Mouse (Mus musculus): ENCODE measurements around the gene Krtap24-1.

The Krtap24-1 gene

GRCm38 (mm10) chr16:88611922-88612321 lies at the start of gene Krtap24-1:
Gene Krtap24-1, minus strand, starts transcription at chr16:88612279.
- peak in 1 of 2 experiments; percentile 6 for DNase-seq

DNA sequence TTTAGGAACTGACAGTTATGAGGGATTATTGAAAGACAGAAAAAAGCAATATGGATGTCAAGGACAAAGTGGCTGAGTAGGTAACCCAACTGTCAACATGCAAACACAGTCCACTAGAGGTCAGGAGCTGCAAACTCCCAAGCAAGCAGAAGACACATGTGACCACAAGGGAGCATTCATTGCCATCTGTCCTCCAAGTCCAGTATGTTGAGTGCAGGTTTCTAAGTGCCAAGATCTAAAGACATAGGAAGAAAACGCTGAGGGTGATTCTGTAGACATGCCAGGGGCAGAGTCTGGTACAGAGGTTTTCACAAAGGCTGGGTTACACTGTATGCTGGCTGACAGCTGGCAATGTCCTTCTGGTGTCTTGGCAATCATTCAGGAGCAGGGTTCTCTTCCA lies 45.3 kb upstream of the Krtap24-1 start:
- peak; percentile 30 to 32 for DNase-seq

GRCm38 (mm10) chr16:88651952-88652351 lies 39.9 kb upstream of the Krtap24-1 start:
- DNase-seq: no peak

GRCm38 (mm10) chr16:88651082-88651481 lies 39.0 kb upstream of the Krtap24-1 start:
- DNase-seq: no peak

GRCm38 (mm10) chr16:88647358-88647846 lies 35.3 kb upstream of the Krtap24-1 start, which contains the start of gene Krtap26-1:
Gene Krtap26-1, minus strand, starts transcription at chr16:88647796.
- no peak for DNase-seq

DNA sequence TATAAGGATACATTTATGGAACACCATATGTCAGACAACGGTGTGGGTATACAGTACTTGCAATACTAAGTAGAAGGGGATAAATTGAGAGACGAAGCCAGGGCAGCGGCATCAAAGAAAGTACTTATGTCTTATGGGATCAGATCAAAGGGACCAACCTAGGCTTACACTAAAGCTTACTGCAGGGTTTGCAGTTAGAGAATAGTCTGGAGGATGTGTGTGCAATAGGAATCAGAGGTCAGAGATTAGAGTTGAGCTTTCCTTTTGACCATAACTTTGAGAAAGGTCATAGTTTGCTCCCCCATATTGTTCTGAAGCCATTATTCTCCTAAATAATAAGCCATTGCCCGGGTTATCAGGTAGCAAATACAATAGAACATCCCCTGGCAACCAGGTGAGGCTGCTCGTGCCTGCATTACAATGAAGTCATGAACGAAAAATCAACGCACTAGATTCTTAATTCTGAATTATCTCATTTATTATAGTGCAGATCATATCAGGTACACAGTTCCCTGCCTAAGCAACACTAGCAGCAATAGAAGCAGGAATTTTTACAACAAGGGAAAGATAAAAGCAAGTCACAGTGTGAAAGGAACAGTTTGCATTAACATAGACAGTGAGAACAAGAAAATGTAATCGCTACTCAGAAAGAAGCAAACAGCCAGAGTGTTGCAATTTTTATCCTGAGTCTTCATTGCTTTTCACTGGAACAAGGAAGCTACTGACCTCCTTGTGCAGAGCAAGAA lies 34.5 kb upstream of the Krtap24-1 start:
- DNase-seq: no peak

DNA sequence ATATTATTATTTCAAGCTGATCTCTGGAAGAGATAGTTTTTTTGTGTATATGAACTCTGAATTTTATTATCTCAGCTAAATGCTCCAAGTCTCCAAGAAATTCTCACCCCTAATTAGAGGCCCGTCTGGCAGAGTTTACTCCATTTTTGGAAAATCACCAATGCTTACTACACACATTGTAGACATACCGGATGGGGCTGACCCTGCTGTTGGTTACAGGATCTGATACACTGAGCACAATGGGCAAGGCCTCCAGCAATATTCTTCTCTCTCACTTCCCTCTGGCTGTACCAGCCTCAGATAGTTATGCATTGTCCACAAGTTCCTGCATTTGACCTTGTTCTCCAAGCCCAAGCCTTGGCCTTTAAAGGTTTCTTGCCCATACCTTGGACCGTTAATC lies 28.0 kb upstream of the Krtap24-1 start:
- DNase-seq: no peak

GRCm38 (mm10) chr16:88635142-88635541 lies 23.1 kb upstream of the Krtap24-1 start:
- peak; percentile 29 to 39 for DNase-seq

GRCm38 (mm10) chr16:88631474-88631873 lies 19.4 kb upstream of the Krtap24-1 start:
- no peak for DNase-seq

DNA sequence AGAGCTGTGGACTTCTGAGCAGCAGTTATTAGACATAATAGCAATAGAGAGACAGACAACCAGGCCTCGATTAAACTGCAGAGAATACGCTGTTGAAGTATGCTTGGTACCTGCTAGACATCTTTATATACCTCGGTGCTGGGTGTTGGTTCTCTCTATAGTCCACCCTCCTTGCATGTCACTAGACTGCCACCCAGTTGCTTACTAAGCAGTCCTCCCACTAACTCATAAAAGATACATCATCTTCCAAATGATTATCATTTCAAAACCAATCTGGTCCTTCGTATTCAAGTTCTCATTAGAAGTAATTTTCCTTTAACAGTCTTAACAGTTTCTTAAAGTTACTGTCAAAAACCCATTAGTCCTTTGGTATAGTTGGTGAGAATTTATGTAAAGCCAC lies 15.5 kb upstream of the Krtap24-1 start, which contains the start of gene 2310079G19Rik:
Gene 2310079G19Rik (minus strand): TSS at position 101 of the 400 bp plus-strand sequence.
- no peak for DNase-seq

DNA sequence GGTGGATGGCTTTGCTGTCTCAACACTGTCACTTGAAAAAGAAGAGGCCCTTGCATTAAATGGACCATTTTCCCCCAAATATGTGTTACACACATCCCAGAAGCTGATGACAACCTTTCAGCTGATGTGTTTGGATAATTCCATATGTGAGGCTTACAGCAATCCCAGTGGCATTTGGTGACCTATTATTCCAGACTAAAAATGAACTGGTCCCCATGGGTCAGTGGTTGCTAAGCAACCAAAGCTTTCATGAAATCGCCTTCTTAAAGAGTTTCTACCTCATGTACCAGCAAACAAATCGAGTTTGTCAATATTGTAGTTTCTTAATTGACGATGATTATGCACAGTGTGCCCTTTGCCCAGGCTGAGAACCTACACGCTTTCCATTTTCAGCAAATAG lies 633 bp upstream of the Krtap24-1 start:
- DNase-seq: no peak

- no peak for DNase-seq
These were observed 7.5 kb downstream of the Krtap24-1 start for GRCm38 (mm10) chr16:88604570-88604969.

GRCm38 (mm10) chr16:88602464-88602863 lies 9.6 kb downstream of the Krtap24-1 start:
- DNase-seq: no peak

GRCm38 (mm10) chr16:88600303-88600702 lies 11.8 kb downstream of the Krtap24-1 start:
- DNase-seq: no peak

GRCm38 (mm10) chr16:88599504-88600237 lies 12.4 kb downstream of the Krtap24-1 start:
- no peak for DNase-seq

GRCm38 (mm10) chr16:88592758-88593157 lies 19.3 kb downstream of the Krtap24-1 start:
- DNase-seq: peak; percentile 3 to 5

DNA sequence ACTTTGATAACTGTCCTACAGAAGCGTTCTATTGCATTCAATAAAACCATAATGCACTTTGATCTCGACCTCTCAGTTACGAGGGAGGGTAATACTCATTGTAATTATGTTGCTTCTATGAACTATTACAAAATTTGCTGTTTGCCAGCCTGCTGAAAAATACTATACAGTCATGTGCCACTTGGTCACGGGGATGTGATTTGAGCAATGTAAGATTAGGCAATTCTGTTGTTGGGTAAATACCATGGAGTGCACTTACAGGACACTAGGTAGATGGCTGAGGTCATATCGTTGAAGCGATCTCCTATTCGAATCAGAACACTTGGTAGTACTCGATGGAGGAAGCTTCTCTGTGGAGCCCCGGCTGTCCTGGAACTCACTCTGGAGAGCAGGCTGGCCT lies 28.7 kb downstream of the Krtap24-1 start:
- no peak for DNase-seq

DNA sequence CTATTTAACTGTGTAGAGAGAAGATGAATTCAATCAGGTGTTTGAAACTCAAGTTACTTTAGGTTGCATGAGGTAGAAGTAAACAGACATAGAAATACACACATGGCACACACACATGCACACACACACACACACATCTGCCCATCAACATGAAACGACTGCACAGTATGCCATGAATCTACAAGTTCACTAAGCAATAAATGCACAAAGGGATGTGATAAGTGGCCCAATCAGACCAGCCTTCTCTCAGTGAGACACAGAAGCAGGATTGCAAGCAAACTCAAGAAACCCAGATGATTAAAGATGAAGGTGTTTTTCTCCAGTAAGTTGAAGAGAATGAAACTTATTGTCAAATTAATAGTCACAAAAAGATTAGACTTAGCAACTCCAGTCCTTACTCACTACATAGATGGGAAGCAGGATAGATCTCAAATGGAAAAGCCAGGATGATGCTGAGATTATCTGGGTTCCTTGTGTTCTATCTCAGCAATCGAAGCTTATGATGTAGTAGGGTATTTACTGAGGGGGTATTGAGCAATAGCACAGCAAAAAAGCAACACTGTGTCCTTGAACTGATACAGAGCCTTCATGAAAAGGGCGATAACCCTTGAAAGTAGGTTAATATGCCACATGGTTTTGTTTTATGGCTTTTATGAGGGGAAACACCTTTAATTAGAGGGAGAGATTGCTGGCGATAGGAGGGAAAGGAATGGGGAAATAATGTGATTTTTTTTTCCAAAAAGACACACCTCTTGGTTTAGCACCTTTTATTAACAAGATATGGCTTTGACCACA lies 36.0 kb downstream of the Krtap24-1 start:
- DNase-seq: no peak

GRCm38 (mm10) chr16:88572904-88573404 lies 39.1 kb downstream of the Krtap24-1 start:
- DNase-seq: no peak

DNA sequence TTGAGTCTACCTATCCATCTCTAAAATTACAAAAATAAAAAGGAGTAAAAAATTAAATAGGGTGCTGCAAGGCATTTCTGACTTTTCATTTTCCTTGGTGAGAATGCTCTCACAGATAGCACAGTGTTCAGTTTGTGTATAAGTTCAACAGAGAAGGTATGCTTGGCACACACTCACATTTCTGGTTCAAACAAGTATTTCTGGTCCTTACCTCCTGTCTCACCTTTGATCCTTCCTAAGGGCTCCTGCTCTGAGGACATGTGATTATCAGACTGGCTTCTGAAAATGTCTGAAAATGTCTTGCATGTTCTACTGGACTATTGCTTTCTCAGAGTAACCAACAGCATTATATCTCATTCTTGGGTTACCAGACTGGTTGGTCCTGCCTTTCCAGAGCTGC lies 41.9 kb downstream of the Krtap24-1 start:
- no peak for DNase-seq

GRCm38 (mm10) chr16:88569732-88570131 lies 42.3 kb downstream of the Krtap24-1 start:
- DNase-seq: no peak

- no peak for DNase-seq
These were observed 43.0 kb downstream of the Krtap24-1 start for GRCm38 (mm10) chr16:88569096-88569495.

Measured in cerebellum, postnatal 14 days (tissue).